Mouse (Mus musculus) cerebellum, adult 9-11 months (tissue): ENCODE measurements at regions not wholly inside any gene's neighbourhood (a gene's known extent, or its start where the extent isn't known, plus 50 kb on each side); places are given as distances from the start of the nearest gene placed in this dataset.
"Not testable (repeated sequence)": the region's sequence is repeated elsewhere in the genome, so short reads cannot be mapped to it uniquely, and the experiment has no call there.

Source experiments
- DNase-seq: peaks from one replicate; pipeline ENCODE4 v3.0.0; 2022

GRCm38 (mm10) chr10:49985038-49985437 lies 196.5 kb upstream of the Grik2 start:
- DNase-seq, result peak; percentile 8

- DNase-seq, result no peak
These were observed 163.9 kb upstream of the Grik2 start for GRCm38 (mm10) chr10:49952434-49952833.

- not testable (repeated sequence) for DNase-seq
These were observed 148.7 kb upstream of the Grik2 start for GRCm38 (mm10) chr10:49937305-49937704.

GRCm38 (mm10) chr10:49909206-49909605 lies 120.6 kb upstream of the Grik2 start:
- DNase-seq, result not testable (repeated sequence)

- DNase-seq, result not testable (repeated sequence)
These were observed 119.6 kb upstream of the Grik2 start for GRCm38 (mm10) chr10:49908126-49908525.

- DNase-seq, result not testable (repeated sequence)
These were observed 116.1 kb upstream of the Grik2 start for GRCm38 (mm10) chr10:49904626-49905025.

- no peak for DNase-seq
These were observed 106.9 kb upstream of the Grik2 start for GRCm38 (mm10) chr10:49895436-49895835.

- DNase-seq, result no peak
These were observed 95.5 kb upstream of the Grik2 start for GRCm38 (mm10) chr10:49884106-49884505.

GRCm38 (mm10) chr10:49883444-49883843 lies 94.9 kb upstream of the Grik2 start:
- no peak for DNase-seq

GRCm38 (mm10) chr10:49863800-49864199 lies 75.2 kb upstream of the Grik2 start:
- DNase-seq, result no peak

GRCm38 (mm10) chr10:49847686-49848085 lies 59.1 kb upstream of the Grik2 start:
- DNase-seq, result no peak

GRCm38 (mm10) chr10:49844308-49844707 lies 55.7 kb upstream of the Grik2 start:
- DNase-seq, result no peak
